Mouse (Mus musculus) regulatory T cell (primary cell): ENCODE measurements around the gene Dnah17.

Experiments used
- in situ Hi-C: fragments of 300-600 bp; cut with MboI, MseI; formaldehyde crosslinking; loops from one replicate; pipeline ENCODE4 v1.15.1; 2025; ENCODE audit warnings: high pct_unique_total_duplicates

Dnah17 gene

GRCm38 (mm10) chr11:118130534-118130933, at the start of gene Dnah17:
Dnah17 (minus strand) TSS chr11:118130634.
- in situ Hi-C loops: loop anchor here (25.0 kb wide), 1 partner anchor 1768 kb away; no protein-coding TSS in a partner anchor

- in situ Hi-C loops: no loop called here
These were observed 49.8 kb upstream of the Dnah17 start for GRCm38 (mm10) chr11:118180199-118180598.

GRCm38 (mm10) chr11:118178236-118178635, 47.8 kb upstream of the Dnah17 start:
- in situ Hi-C loops: no loop called here

- in situ Hi-C loops: no loop called here
These were observed 44.3 kb upstream of the Dnah17 start for GRCm38 (mm10) chr11:118174752-118175151.

GRCm38 (mm10) chr11:118172768-118173167, 42.3 kb upstream of the Dnah17 start:
- in situ Hi-C loops: no loop called here

GRCm38 (mm10) chr11:118170333-118170732, 39.9 kb upstream of the Dnah17 start:
- in situ Hi-C loops: no loop called here

- in situ Hi-C loops: no loop called here
These were observed 38.3 kb upstream of the Dnah17 start for GRCm38 (mm10) chr11:118168714-118169113.

GRCm38 (mm10) chr11:118166626-118167025, 36.2 kb upstream of the Dnah17 start:
- in situ Hi-C loops: no loop called here

- in situ Hi-C loops: no loop called here
These were observed 35.2 kb upstream of the Dnah17 start for GRCm38 (mm10) chr11:118165681-118166080.

- in situ Hi-C loops: no loop called here
These were observed 34.1 kb upstream of the Dnah17 start for GRCm38 (mm10) chr11:118164566-118164965.

GRCm38 (mm10) chr11:118162245-118162644, 31.8 kb upstream of the Dnah17 start:
- in situ Hi-C loops: no loop called here

- in situ Hi-C loops: no loop called here
These were observed 30.8 kb upstream of the Dnah17 start for GRCm38 (mm10) chr11:118161240-118161639.

GRCm38 (mm10) chr11:118160763-118161162, 30.3 kb upstream of the Dnah17 start:
- in situ Hi-C loops: no loop called here

GRCm38 (mm10) chr11:118158753-118159152, 28.3 kb upstream of the Dnah17 start:
- in situ Hi-C loops: no loop called here

GRCm38 (mm10) chr11:118156480-118157060, 26.1 kb upstream of the Dnah17 start:
- in situ Hi-C loops: no loop called here

- in situ Hi-C loops: no loop called here
These were observed 22.5 kb upstream of the Dnah17 start for GRCm38 (mm10) chr11:118152964-118153363.

GRCm38 (mm10) chr11:118151423-118152180, 21.2 kb upstream of the Dnah17 start:
- in situ Hi-C loops: no loop called here

- in situ Hi-C loops: no loop called here
These were observed 19.8 kb upstream of the Dnah17 start for GRCm38 (mm10) chr11:118150115-118150701.

GRCm38 (mm10) chr11:118147877-118148637, 17.6 kb upstream of the Dnah17 start:
- in situ Hi-C loops: loop anchor here (5.0 to 25.0 kb wide), 2 partner anchors 69 to 1786 kb away; no protein-coding TSS in a partner anchor

GRCm38 (mm10) chr11:118146446-118146845, 16.0 kb upstream of the Dnah17 start:
- in situ Hi-C loops: loop anchor here (5.0 to 25.0 kb wide), 2 partner anchors 71 to 1784 kb away; no protein-coding TSS in a partner anchor

GRCm38 (mm10) chr11:118145771-118146351, 15.4 kb upstream of the Dnah17 start:
- in situ Hi-C loops: loop anchor here (5.0 to 25.0 kb wide), 2 partner anchors 71 to 1784 kb away; no protein-coding TSS in a partner anchor
